Mouse (Mus musculus): ENCODE data around the gene Lrrk1.

Lrrk1 gene

GRCm38 (mm10) chr7:66296921-66297655 is 91.1 kb downstream of the Lrrk1 start:
- DNase-seq = no peak

GRCm38 (mm10) chr7:66292552-66293376 is 95.4 kb downstream of the Lrrk1 start:
- DNase-seq = no peak

GRCm38 (mm10) chr7:66292010-66292409 is 96.1 kb downstream of the Lrrk1 start:
- DNase-seq = no peak

- no peak for DNase-seq
Measured at GRCm38 (mm10) chr7:66282984-66283612, 105.1 kb downstream of the Lrrk1 start.

GRCm38 (mm10) chr7:66282265-66282664 is 105.9 kb downstream of the Lrrk1 start:
- DNase-seq = no peak

GRCm38 (mm10) chr7:66278001-66278400 is 110.1 kb downstream of the Lrrk1 start:
- DNase-seq = no peak

- DNase-seq = no peak
Measured at GRCm38 (mm10) chr7:66273494-66273893, 114.7 kb downstream of the Lrrk1 start.

GRCm38 (mm10) chr7:66271226-66271625 is 116.9 kb downstream of the Lrrk1 start:
- no peak for DNase-seq

GRCm38 (mm10) chr7:66266942-66267850 is 121.0 kb downstream of the Lrrk1 start:
- no peak for DNase-seq

GRCm38 (mm10) chr7:66263421-66263820 is 124.7 kb downstream of the Lrrk1 start:
- no peak for DNase-seq

GRCm38 (mm10) chr7:66262570-66263156 is 125.5 kb downstream of the Lrrk1 start:
- no peak for DNase-seq

GRCm38 (mm10) chr7:66260763-66261390 is 127.3 kb downstream of the Lrrk1 start:
- DNase-seq = no peak

- no peak for DNase-seq
Measured at GRCm38 (mm10) chr7:66260295-66260694, 127.9 kb downstream of the Lrrk1 start.

GRCm38 (mm10) chr7:66259436-66260206 is 128.5 kb downstream of the Lrrk1 start:
- DNase-seq = no peak

- no peak for DNase-seq
Measured at GRCm38 (mm10) chr7:66258997-66259396, 129.2 kb downstream of the Lrrk1 start.

GRCm38 (mm10) chr7:66257232-66257631 is 130.9 kb downstream of the Lrrk1 start:
- no peak for DNase-seq

GRCm38 (mm10) chr7:66256441-66256840 is 131.7 kb downstream of the Lrrk1 start:
- no peak for DNase-seq

GRCm38 (mm10) chr7:66254993-66255392 is 133.2 kb downstream of the Lrrk1 start:
- no peak for DNase-seq

GRCm38 (mm10) chr7:66253975-66254651 is 134.0 kb downstream of the Lrrk1 start:
- DNase-seq = no peak

GRCm38 (mm10) chr7:66250030-66250429 is 138.1 kb downstream of the Lrrk1 start:
- peak; percentile 67 for DNase-seq
